Mouse (Mus musculus) kidney, postnatal 0 days (tissue): ENCODE data around the gene Canx. TPM values are rescaled to one million over a fixed set of nuclear protein-coding genes. Genes with fewer than 3 reads are reported as not detected.

Source experiments
- ATAC-seq: fragments of 200-750 bp; cut with Nextera tagmentation; replicated peaks from 2 replicates; pipeline ENCODE4 v1.8.0; 2017; ENCODE audit warnings: low read depth, moderate number of reproducible peaks, moderate TSS enrichment, moderate library complexity; ENCODE audit not compliant: low FRiP score
- DNase-seq: peaks from one replicate; pipeline ENCODE4 v3.0.0-alpha.2; 2016; ENCODE audit warnings: low spot score
- H3K27ac ChIP-seq: fragments of 300-500 bp; sonication (generic); 2 replicates; pipeline ENCODE4 v1.5.1; 2014; ENCODE audit warnings: mild to moderate bottlenecking
- H3K27me3 ChIP-seq: fragments of 300-500 bp; sonication (generic); 2 replicates; pipeline ENCODE4 v1.6.1; 2014; ENCODE audit warnings: low read length, mixed read lengths; ENCODE audit not compliant: insufficient read depth
- H3K36me3 ChIP-seq: fragments of 300-500 bp; sonication (generic); 2 replicates; pipeline ENCODE4 v1.6.1; 2014; ENCODE audit warnings: low read length, mixed read lengths; ENCODE audit not compliant: insufficient read depth
- H3K4me1 ChIP-seq: fragments of 300-500 bp; sonication (generic); replicated peaks from 2 replicates; pipeline ENCODE4 v1.6.1; 2014; ENCODE audit warnings: antibody characterized with exemption, low read length, mixed read lengths; ENCODE audit not compliant: insufficient read depth
- H3K4me2 ChIP-seq: fragments of 300-500 bp; sonication (generic); 2 replicates; pipeline ENCODE4 v1.6.1; 2014; ENCODE audit warnings: mild to moderate bottlenecking, low read length, moderate library complexity, mixed read lengths
- H3K4me3 ChIP-seq: fragments of 300-500 bp; sonication (generic); replicated peaks from 2 replicates; pipeline ENCODE4 v1.5.1; 2014; ENCODE audit warnings: low read depth, low read length
- H3K9ac ChIP-seq: fragments of 300-500 bp; sonication (generic); 2 replicates; pipeline ENCODE4 v1.6.1; 2014; ENCODE audit warnings: low read depth, low read length
- H3K9me3 ChIP-seq: fragments of 300-500 bp; sonication (generic); replicated peaks from 2 replicates; pipeline ENCODE4 v1.6.1; 2016; ENCODE audit warnings: low read length, inconsistent platforms, mixed read lengths
- CTCF ChIP-seq: IDR thresholded peaks from 2 replicates; pipeline ENCODE4 v1.5.1; 2016; ENCODE audit warnings: antibody characterized with exemption, low read depth, mild to moderate bottlenecking, moderate library complexity
- WGBS: fragments of 180-500 bp; shearing (Covaris S2); extraction: QIAGEN DNeasy Blood & Tissue Kit; methylation state at CpG from one replicate; pipeline ENCODE4 v1.1.7; 2014; 5-methylcytosine and 5-hydroxymethylcytosine counted together
- polyA plus RNA-seq: library from polyadenylated mRNA; unstranded; fragments of >200 nt; fragmentation: Nextera tagmentation; extraction: Ambion mirVana; gene quantifications from 2 replicates; pipeline ENCODE4 v1.2.1, GENCODE M21; 2015

Gene Canx
- polyA plus RNA-seq = 302 and 330 TPM in 2 replicates

- peak within 1 kb of the TSS; percentile 81 for H3K4me3 ChIP-seq
- ATAC-seq (peak; percentile 99), DNase-seq (peak; percentile 100)
- peak within 1 kb of the TSS; percentile 77 for H3K4me2 ChIP-seq
- WGBS = under 1% methylated on average over 64 of the region's 64 CpGs
- H3K9ac ChIP-seq = peak within 1 kb of the TSS; percentile 98
- 0 out of 2 replicates have a peak, but pooled peaks cover 4% of the 10 kb centered on the region for H3K4me1 ChIP-seq
- 0 out of 2 replicates have a peak, but pooled peaks have one; percentile 20 for TF ChIP-seq CTCF
- H3K36me3 ChIP-seq = no peaks in the 10 kb centered on the region
- H3K9me3 ChIP-seq = no peaks in the 10 kb centered on the region
- no peaks in the 10 kb centered on the region for H3K27me3 ChIP-seq
- peak within 1 kb of the TSS; percentile 94 for H3K27ac ChIP-seq
These were observed at the start of gene Canx for GRCm38 (mm10) chr11:50325496-50326301. TSS of gene Canx (minus strand) at chr11:50325673.

DNA sequence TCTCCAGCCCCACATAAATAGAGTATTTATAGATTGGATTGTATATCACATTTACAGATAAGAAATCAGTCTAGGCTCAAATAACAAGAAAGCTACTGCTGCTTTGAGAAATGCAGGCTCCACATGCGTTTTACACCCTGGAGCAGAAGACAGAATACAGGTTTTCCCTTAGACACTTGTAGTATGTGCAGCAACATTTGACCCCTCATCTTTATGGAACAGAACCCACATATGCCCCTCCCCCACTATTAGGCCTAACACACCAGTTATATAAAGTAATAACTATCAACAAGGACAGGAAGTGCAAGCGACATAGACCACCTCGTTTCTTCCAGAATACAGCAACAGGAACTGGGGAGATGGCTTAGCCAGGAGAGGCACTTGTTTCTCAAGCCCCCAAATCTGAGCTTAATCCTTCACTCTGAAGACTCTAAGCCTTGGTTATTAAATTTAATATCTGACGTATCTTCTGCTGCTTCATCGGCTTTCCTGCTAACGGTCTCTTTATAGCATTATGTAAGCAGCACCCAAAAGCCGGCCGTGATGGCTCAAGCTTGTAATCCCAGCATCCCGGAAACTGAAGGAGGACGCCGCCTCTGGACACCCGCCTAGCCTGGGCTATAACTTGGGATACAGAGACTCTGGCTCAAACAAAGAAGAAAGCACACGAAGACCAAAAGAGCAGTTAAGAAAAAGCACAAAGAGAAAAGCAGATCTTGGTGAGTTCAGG is 49.0 kb upstream of the Canx start:
- H3K27me3 ChIP-seq = no peaks in the 10 kb centered on the region
- no peak overlapping the region for H3K4me2 ChIP-seq
- DNase-seq (no peak), ATAC-seq (no peak)
- H3K9ac ChIP-seq = no peak overlapping the region
- H3K9me3 ChIP-seq = no peaks in the 10 kb centered on the region
- WGBS = 92% methylated on average over 13 of the region's 13 CpGs
- H3K4me1 ChIP-seq = 0 out of 2 replicates have a peak, but pooled peaks cover 7% of the 10 kb centered on the region
- H3K4me3 ChIP-seq = no peak overlapping the region
- no peak for TF ChIP-seq CTCF
- H3K36me3 ChIP-seq = peaks cover under 1% of the 10 kb centered on the region; the same call in 1 of the 2 replicates
- no peak overlapping the region for H3K27ac ChIP-seq

DNA sequence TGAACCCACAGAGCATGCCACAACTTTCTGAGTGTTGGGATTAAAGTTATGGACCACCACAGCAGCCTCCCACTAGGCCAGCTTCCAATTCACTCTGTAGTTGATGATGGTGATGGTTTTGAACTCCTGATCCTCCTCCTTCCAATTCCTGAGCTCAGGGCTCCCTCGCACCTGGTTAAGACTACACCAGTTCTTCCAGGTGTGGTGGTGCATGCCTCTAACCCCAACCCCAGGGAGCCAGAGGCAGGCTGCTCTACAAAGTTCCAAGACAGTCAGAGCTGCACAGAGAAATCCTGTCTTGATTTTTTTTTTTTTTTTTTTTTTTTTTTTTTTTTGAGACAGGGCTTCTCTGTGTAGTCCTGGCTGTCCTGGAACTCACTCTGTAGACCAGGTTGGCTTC is 48.1 kb upstream of the Canx start:
- Histone ChIP-seq H3K4me2 (no peak overlapping the region), H3K4me1 (0 out of 2 replicates have a peak, but pooled peaks cover 7% of the 10 kb centered on the region), H3K27ac (no peak overlapping the region), H3K4me3 (no peak overlapping the region), H3K9me3 (no peaks in the 10 kb centered on the region), H3K36me3 (no peaks in the 10 kb centered on the region), H3K9ac (no peak overlapping the region), H3K27me3 (no peaks in the 10 kb centered on the region)
- WGBS = 95% methylated on average over 1 of the region's 1 CpGs
- DNase-seq (no peak), ATAC-seq (no peak)
- TF ChIP-seq CTCF = no peak

- Histone ChIP-seq H3K4me3 (no peak overlapping the region), H3K9ac (no peak overlapping the region), H3K9me3 (no peaks in the 10 kb centered on the region), H3K36me3 (no peaks in the 10 kb centered on the region), H3K4me2 (no peak overlapping the region), H3K27me3 (no peaks in the 10 kb centered on the region), H3K27ac (no peak overlapping the region), H3K4me1 (0 out of 2 replicates have a peak, but pooled peaks cover 7% of the 10 kb centered on the region)
- no peak for TF ChIP-seq CTCF
- DNase-seq (no peak), ATAC-seq (no peak)
These were observed 47.6 kb upstream of the Canx start for GRCm38 (mm10) chr11:50373086-50373485.

GRCm38 (mm10) chr11:50371911-50372310 is 46.4 kb upstream of the Canx start:
- H3K4me3 ChIP-seq = peak overlapping the region; percentile 33; the same call in 1 of the 2 replicates
- H3K4me2 ChIP-seq = peak overlapping the region; percentile 64; the same call in 1 of the 2 replicates
- 97% methylated on average over 1 of the region's 1 CpGs for WGBS
- H3K9me3 ChIP-seq = no peaks in the 10 kb centered on the region
- no peak overlapping the region for H3K9ac ChIP-seq
- H3K4me1 ChIP-seq = 0 out of 2 replicates have a peak, but pooled peaks cover 7% of the 10 kb centered on the region
- H3K36me3 ChIP-seq = no peaks in the 10 kb centered on the region
- no peak for TF ChIP-seq CTCF
- ATAC-seq (no peak), DNase-seq (no peak)
- H3K27me3 ChIP-seq = no peaks in the 10 kb centered on the region
- H3K27ac ChIP-seq = no peak overlapping the region

DNA sequence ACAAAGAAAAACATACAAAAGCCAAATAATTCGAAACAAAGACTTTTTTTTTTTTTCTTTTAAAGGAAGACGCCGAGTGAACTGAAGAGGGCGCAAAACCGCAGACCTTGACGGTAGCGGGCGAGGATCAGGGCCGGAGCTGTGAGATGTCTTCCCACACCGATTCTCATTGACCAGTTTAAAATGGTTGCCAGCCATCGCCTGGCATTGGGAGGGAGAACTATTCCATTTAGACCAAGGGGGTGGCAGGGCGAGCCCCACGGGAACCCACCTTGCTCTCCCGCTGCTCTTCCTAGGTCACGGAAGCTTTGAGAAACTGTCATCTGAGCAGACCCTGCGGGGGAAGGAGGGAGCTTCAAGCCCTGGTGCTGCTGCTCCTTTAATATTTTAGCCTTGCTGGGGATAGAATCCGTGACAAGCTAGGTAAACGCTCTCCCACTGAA is 45.9 kb upstream of the Canx start:
- Histone ChIP-seq H3K4me1 (0 out of 2 replicates have a peak, but pooled peaks cover 3% of the 10 kb centered on the region), H3K27ac (no peak overlapping the region), H3K4me3 (peak overlapping the region; percentile 33), H3K9me3 (no peaks in the 10 kb centered on the region), H3K9ac (peak overlapping the region; percentile 57), H3K27me3 (no peaks in the 10 kb centered on the region), H3K4me2 (peak overlapping the region; percentile 64), H3K36me3 (no peaks in the 10 kb centered on the region)
- DNase-seq (peak; percentile 86), ATAC-seq (peak; percentile 47)
- WGBS = 3% methylated on average over 18 of the region's 18 CpGs
- TF ChIP-seq CTCF = peak; percentile 63
